In the genomic region with DNA sequence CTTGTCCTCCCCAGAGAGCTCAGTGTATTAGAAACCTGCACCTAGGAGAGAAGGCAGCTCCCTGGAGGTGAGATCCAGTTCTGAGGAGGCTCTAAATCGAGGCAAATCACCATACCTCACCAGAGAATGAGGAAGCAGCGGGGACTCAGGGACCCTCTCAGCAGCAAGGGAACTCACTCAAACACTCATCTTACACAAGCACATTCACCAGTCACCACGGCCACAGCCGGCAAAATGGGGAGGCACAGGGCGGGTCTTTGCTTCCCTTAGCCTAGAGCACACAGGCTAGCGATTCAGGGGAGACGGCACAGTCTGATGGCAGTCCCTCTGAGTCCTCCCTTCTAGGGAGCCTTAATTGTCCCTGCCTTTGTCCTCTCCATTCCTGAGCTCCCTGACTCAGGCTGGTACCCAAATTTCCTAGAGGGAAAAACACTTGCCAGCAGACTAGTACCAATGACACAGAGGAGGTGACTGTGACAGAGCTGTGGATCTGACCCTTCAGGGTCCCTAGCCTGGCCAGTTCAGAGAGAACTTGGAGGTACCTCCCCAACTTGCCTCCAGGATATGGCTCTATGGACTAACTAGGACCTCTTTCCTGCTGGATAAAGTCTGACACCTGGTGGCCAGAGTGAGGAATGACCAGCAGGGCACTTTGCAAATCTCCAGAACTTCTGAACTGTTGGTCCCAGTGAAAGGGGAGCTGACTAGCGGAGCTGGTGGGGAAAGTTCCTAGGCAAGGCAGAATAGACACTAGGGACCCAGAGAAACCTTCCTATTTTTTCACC, we compare ENCODE assay signal across 9 mouse cellular contexts. TPM values are rescaled to one million over a fixed set of nuclear protein-coding genes. Genes with fewer than 3 reads are reported as not detected.
DNase-seq lines count a peak whose midpoint lies in the region; ATAC-seq lines count a peak whose summit lies in the region.
"Had no signal": no experiment of that assay in that cellular context is flagged by ENCODE, and none has a peak within 500 bp of the region (broad histone marks: within the 10 kb centered on the region; RNA-seq: fewer than 3 reads in every experiment).

No protein-coding gene starts in this region.

- no peak overlapping the region for H3K9ac ChIP-seq in liver, embryonic 13.5 days
- H3K9ac ChIP-seq: limb, embryonic 13.5 days had no signal

- H3K9me3 ChIP-seq in liver, embryonic 13.5 days (replicated peaks): no peaks in the 10 kb centered on the region
- H3K9me3 ChIP-seq: limb, embryonic 13.5 days had no signal

- H3K4me2 ChIP-seq in liver, embryonic 13.5 days: no peak overlapping the region
- H3K4me2 ChIP-seq: limb, embryonic 13.5 days had no signal

- no peak overlapping the region for H3K4me3 ChIP-seq in liver, embryonic 13.5 days (replicated peaks)
- H3K4me3 ChIP-seq: limb, embryonic 13.5 days had no signal

- H3K27ac ChIP-seq in liver, embryonic 13.5 days: no peak overlapping the region
- H3K27ac ChIP-seq: limb, embryonic 13.5 days had no signal

- no peaks in the 10 kb centered on the region for H3K36me3 ChIP-seq in liver, embryonic 13.5 days

- peaks cover 30% of the 10 kb centered on the region for H3K27me3 ChIP-seq in liver, embryonic 13.5 days

- no peak for ATAC-seq in liver, embryonic 13.5 days (ENCODE audit: low read depth)

- peak; percentile 51 for DNase-seq in 3134 (ENCODE audit: extremely low read depth, insufficient read length, low spot score)
- peak; percentile 66 to 69 for DNase-seq in CD8-positive naive resting alpha-beta T cell, adult 2 months (ENCODE audit: low read depth in 2 of 2, low spot score in 2 of 2)
- DNase-seq in cerebellum, adult 11-12 months: peak; percentile 65
- DNase-seq in gastrocnemius, adult 18-20 months (ENCODE audit: low spot score): peak; percentile 87
- DNase-seq in kidney, adult 11 months: peak; percentile 67
- DNase-seq in liver, embryonic 13.5 days: peak; percentile 60
- peak; percentile 90 for DNase-seq in retina, embryonic 14.5 days (ENCODE audit: low spot score)
- peak; percentile 72 for DNase-seq in thymus, postnatal 4 days

- peaks cover 43% of the 10 kb centered on the region for H3K4me1 ChIP-seq in liver, embryonic 13.5 days (replicated peaks)

- 6% methylated on average over 8 of the region's 8 CpGs for WGBS in liver, embryonic 13.5 days (ENCODE audit: insufficient replicate concordance)

RNA-seq across cellular contexts. Expression of gene Pold4, which starts 3.6 kb away (rescaled TPM):
- 10 to 100 TPM; 16.3 to 17.8 TPM for total RNA-seq in gastrocnemius, adult 18-20 months (2021)
- 8.3 and 12.3 TPM in 2 replicates for polyA plus RNA-seq in liver, embryonic 13.5 days (2015; fragmentation: Nextera tagmentation; extraction: Ambion mirVana)

RNA-seq across cellular contexts. Expression of gene AC109138.7, which starts 13.9 kb away (rescaled TPM):
- not detected for total RNA-seq in gastrocnemius, adult 18-20 months (2021)
- not detected in 2 replicates for polyA plus RNA-seq in liver, embryonic 13.5 days (2015; fragmentation: Nextera tagmentation; extraction: Ambion mirVana)
- polyA plus RNA-seq: limb, embryonic 13.5 days had no signal

RNA-seq across cellular contexts. Expression of gene Clcf1, which starts 14.0 kb away (rescaled TPM):
- under 1 TPM; 0.34 to 0.47 TPM for total RNA-seq in gastrocnemius, adult 18-20 months (2021)
- polyA plus RNA-seq in liver, embryonic 13.5 days (2015; fragmentation: Nextera tagmentation; extraction: Ambion mirVana): 0.35 and 0.46 TPM in 2 replicates

RNA-seq across cellular contexts. Expression of gene Rad9a, which starts 26.6 kb away (rescaled TPM):
- 1 to 10 TPM; 2.6 to 2.8 TPM for total RNA-seq in gastrocnemius, adult 18-20 months (2021)
- 17.4 and 20.7 TPM in 2 replicates for polyA plus RNA-seq in liver, embryonic 13.5 days (2015; fragmentation: Nextera tagmentation; extraction: Ambion mirVana)

RNA-seq across cellular contexts. Expression of gene Ppp1ca, which starts 36.2 kb away (rescaled TPM):
- 100 to 1,000 TPM; 200 to 201 TPM for total RNA-seq in gastrocnemius, adult 18-20 months (2021)
- polyA plus RNA-seq in liver, embryonic 13.5 days (2015; fragmentation: Nextera tagmentation; extraction: Ambion mirVana): 517 and 527 TPM in 2 replicates
